Mouse (Mus musculus): ENCODE results near the gene Ruvbl2. TPM values are rescaled to one million over a fixed set of nuclear protein-coding genes. Genes with fewer than 3 reads are reported as not detected.

Gene Ruvbl2
- polyA plus RNA-seq, 1 experiment from 2014 or later = 115 TPM

GRCm38 (mm10) chr7:45476453-45476852, 38.6 kb upstream of the Ruvbl2 start:
- H3K27ac ChIP-seq (ENCODE audit: low read length) = no peak overlapping the region
- ATAC-seq (ENCODE audit: insufficient read depth, low FRiP score) = no peak

GRCm38 (mm10) chr7:45475291-45475969, 37.5 kb upstream of the Ruvbl2 start:
- ATAC-seq (ENCODE audit: insufficient read depth, low FRiP score) = peak; percentile 61
- 0 out of 2 replicates have a peak, but pooled peaks cover 2% of the 10 kb centered on the region for H3K4me1 ChIP-seq (ENCODE audit: control insufficient read depth, insufficient read depth, low read length)
- H3K36me3 ChIP-seq (ENCODE audit: control insufficient read depth, insufficient read depth, low read length) = no peaks in the 10 kb centered on the region
- no peaks in the 10 kb centered on the region for H3K9me3 ChIP-seq (replicated peaks; ENCODE audit: control insufficient read depth, low read length)
- peak overlapping the region; percentile 68 for H3K9ac ChIP-seq (ENCODE audit: low read length)
- H3K27me3 ChIP-seq (ENCODE audit: control insufficient read depth, insufficient read depth, low read length) = no peaks in the 10 kb centered on the region
- H3K4me2 ChIP-seq (ENCODE audit: low read depth, low read length) = peak overlapping the region; percentile 52
- H3K4me3 ChIP-seq (replicated peaks; ENCODE audit: low read length) = peak overlapping the region; percentile 33
- WGBS = 57% methylated on average over 16 of the region's 16 CpGs
- no peak overlapping the region for H3K27ac ChIP-seq (ENCODE audit: low read length)

More at GRCm38 (mm10) chr7:45476453-45476852, 38.6 kb upstream of the Ruvbl2 start:
- Histone ChIP-seq H3K4me2 (ENCODE audit: low read depth, low read length) (no peak overlapping the region), H3K36me3 (ENCODE audit: control insufficient read depth, insufficient read depth, low read length) (no peaks in the 10 kb centered on the region), H3K27me3 (ENCODE audit: control insufficient read depth, insufficient read depth, low read length) (no peaks in the 10 kb centered on the region), H3K4me3 (replicated peaks; ENCODE audit: low read length) (no peak overlapping the region), H3K9me3 (replicated peaks; ENCODE audit: control insufficient read depth, low read length) (no peaks in the 10 kb centered on the region), H3K9ac (ENCODE audit: low read length) (no peak overlapping the region), H3K4me1 (ENCODE audit: control insufficient read depth, insufficient read depth, low read length) (0 out of 2 replicates have a peak, but pooled peaks cover 2% of the 10 kb centered on the region)
- WGBS = 47% methylated on average over 1 of the region's 1 CpGs

DNA sequence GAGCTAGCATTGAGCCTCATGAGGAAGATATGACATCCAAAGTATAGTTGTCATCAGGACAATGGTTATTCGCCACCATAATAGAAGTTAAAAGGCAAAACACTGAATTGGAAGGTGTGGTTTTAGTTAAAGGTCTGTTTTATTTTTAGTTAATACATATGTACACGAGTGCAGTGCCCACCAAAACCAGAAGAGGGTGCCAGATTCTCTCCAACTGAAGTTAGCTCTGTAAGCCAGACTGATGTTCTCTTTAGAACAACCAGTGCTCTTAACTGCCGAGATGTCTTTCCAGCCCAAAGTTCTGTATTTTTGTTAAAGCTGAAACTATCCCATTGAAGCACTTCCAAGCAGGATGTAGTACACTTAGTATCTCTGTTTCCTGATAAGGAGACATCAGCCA, 33.0 kb upstream of the Ruvbl2 start:
- Histone ChIP-seq H3K4me2 (ENCODE audit: low read depth, low read length) (no peak overlapping the region), H3K27ac (ENCODE audit: low read length) (no peak overlapping the region), H3K4me1 (ENCODE audit: control insufficient read depth, insufficient read depth, low read length) (peaks cover 7% of the 10 kb centered on the region), H3K9ac (ENCODE audit: low read length) (no peak overlapping the region), H3K27me3 (ENCODE audit: control insufficient read depth, insufficient read depth, low read length) (no peaks in the 10 kb centered on the region), H3K36me3 (ENCODE audit: control insufficient read depth, insufficient read depth, low read length) (no peaks in the 10 kb centered on the region), H3K4me3 (replicated peaks; ENCODE audit: low read length) (no peak overlapping the region), H3K9me3 (replicated peaks; ENCODE audit: control insufficient read depth, low read length) (no peaks in the 10 kb centered on the region)
- WGBS = 6% methylated on average over 3 of the region's 3 CpGs
- no peak for ATAC-seq (ENCODE audit: insufficient read depth, low FRiP score)

DNA sequence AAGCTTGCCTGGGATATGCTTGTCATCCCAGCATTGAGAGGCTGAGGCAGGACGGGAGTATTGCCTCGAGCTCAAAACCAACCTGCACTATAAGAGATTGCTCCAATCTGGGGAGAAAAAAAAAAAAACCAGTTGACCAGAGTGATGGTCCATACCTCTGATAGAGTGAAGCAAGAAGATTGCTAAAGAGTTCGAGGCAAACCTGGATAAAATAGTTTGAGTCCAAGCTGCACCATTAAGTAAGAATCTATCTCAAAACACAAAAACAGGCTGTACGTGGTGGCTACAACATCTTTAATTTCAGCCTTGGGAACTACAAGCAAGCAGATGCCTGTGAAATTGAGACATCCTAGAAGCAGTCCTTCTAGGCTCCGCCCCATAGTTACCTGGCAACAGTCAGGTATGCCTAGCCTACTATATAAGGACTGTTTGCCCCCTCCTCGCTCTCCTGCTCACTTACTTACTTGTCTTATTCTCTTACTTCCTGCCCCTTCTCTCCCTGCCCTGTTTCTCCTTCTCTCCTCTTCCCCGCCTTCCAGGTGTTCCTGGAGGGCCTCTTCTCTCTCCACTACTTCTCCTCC, 29.3 kb upstream of the Ruvbl2 start:
- 30% methylated on average over 7 of the region's 7 CpGs for WGBS
- peaks cover 5% of the 10 kb centered on the region; the same call in 1 of the 2 replicates for H3K36me3 ChIP-seq (ENCODE audit: control insufficient read depth, insufficient read depth, low read length)
- H3K9ac ChIP-seq (ENCODE audit: low read length) = peak overlapping the region; percentile 46
- peak overlapping the region; percentile 82 for H3K4me3 ChIP-seq (replicated peaks; ENCODE audit: low read length)
- no peaks in the 10 kb centered on the region for H3K9me3 ChIP-seq (replicated peaks; ENCODE audit: control insufficient read depth, low read length)
- peak overlapping the region; percentile 86 for H3K4me2 ChIP-seq (ENCODE audit: low read depth, low read length)
- H3K27me3 ChIP-seq (ENCODE audit: control insufficient read depth, insufficient read depth, low read length) = no peaks in the 10 kb centered on the region
- peak; percentile 12; the same call in 1 of the 2 replicates for ATAC-seq (ENCODE audit: insufficient read depth, low FRiP score)
- peaks cover 9% of the 10 kb centered on the region for H3K4me1 ChIP-seq (ENCODE audit: control insufficient read depth, insufficient read depth, low read length)
- no peak overlapping the region for H3K27ac ChIP-seq (ENCODE audit: low read length)

DNA sequence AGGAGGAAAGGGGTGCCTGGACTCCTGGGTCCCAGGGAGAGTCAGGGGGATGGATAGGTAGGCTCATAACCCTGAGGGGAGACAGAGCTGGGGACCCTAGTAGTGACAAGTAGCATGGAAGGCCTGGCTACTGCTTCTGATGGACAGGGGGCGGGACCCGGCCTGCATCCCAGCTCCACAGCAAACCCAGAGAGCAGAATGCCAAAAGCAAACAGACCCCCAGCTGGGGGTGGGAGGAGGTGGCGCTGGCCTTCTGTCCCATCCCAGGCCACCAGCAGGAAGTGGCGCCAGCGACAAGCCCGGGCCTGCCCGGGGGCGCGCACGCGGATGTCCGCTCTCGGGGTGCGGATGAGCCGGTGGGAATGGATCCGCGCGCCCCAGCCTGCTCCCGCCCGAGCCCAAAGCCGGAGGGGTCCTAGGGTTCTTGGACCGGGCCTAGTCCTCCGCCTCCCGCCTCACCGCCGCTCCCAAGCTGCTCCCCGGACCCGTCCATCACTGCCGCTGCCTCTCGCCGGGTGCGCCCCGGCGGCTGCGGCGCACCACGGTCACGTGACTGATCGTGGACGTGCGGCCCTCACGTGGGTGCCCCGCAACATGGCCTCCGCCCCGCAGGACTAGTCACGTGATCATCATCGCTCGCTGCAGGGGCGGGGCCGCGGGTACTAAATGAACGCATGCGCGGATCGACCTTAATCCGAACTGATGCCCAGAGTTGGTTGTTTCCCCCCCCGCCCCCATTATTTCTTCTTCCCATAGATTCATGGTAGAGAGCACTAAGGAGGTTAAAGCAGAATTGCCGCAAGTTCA, 28.6 kb upstream of the Ruvbl2 start, which contains the start of gene Bax:
Gene Bax, minus strand, starts transcription at position 616 of the 807 bp plus-strand sequence.
- peak; percentile 82 for ATAC-seq (ENCODE audit: insufficient read depth, low FRiP score)
- Histone ChIP-seq H3K27me3 (ENCODE audit: control insufficient read depth, insufficient read depth, low read length) (no peaks in the 10 kb centered on the region), H3K36me3 (ENCODE audit: control insufficient read depth, insufficient read depth, low read length) (peaks cover 5% of the 10 kb centered on the region; the same call in 1 of the 2 replicates), H3K27ac (ENCODE audit: low read length) (peak within 1 kb of the TSS; percentile 4), H3K4me1 (ENCODE audit: control insufficient read depth, insufficient read depth, low read length) (peaks cover 14% of the 10 kb centered on the region), H3K4me3 (replicated peaks; ENCODE audit: low read length) (peak within 1 kb of the TSS; percentile 82), H3K9ac (ENCODE audit: low read length) (peak within 1 kb of the TSS; percentile 88), H3K4me2 (ENCODE audit: low read depth, low read length) (peak within 1 kb of the TSS; percentile 86), H3K9me3 (replicated peaks; ENCODE audit: control insufficient read depth, low read length) (no peaks in the 10 kb centered on the region)
- under 1% methylated on average over 57 of the region's 58 CpGs for WGBS

GRCm38 (mm10) chr7:45465549-45465948, 27.7 kb upstream of the Ruvbl2 start:
- Histone ChIP-seq H3K9ac (ENCODE audit: low read length) (peak overlapping the region; percentile 88; the same call in 1 of the 2 replicates), H3K27ac (ENCODE audit: low read length) (no peak overlapping the region), H3K4me1 (ENCODE audit: control insufficient read depth, insufficient read depth, low read length) (peaks cover 23% of the 10 kb centered on the region), H3K4me3 (replicated peaks; ENCODE audit: low read length) (peak overlapping the region; percentile 82), H3K36me3 (ENCODE audit: control insufficient read depth, insufficient read depth, low read length) (peaks cover 5% of the 10 kb centered on the region; the same call in 1 of the 2 replicates), H3K4me2 (ENCODE audit: low read depth, low read length) (peak overlapping the region; percentile 86), H3K27me3 (ENCODE audit: control insufficient read depth, insufficient read depth, low read length) (no peaks in the 10 kb centered on the region), H3K9me3 (replicated peaks; ENCODE audit: control insufficient read depth, low read length) (no peaks in the 10 kb centered on the region)
- 68% methylated on average over 9 of the region's 9 CpGs for WGBS
- no peak for ATAC-seq (ENCODE audit: insufficient read depth, low FRiP score)

DNA sequence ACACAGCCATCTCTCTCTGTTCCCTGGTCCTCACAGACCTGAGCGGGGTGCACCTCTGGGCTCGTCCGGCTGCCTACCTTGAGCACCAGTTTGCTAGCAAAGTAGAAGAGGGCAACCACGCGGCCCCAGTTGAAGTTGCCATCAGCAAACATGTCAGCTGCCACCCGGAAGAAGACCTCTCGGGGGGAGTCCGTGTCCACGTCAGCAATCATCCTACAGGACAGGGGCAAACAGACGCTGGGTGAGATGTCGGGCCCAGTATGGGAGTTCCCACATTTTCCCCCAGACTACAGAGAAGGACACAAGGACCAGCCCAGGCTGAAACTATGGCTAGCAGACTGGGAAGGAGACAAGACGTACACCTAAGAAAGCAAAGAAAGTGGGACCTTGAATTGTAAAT, 27.2 kb upstream of the Ruvbl2 start:
- Histone ChIP-seq H3K27me3 (ENCODE audit: control insufficient read depth, insufficient read depth, low read length) (no peaks in the 10 kb centered on the region), H3K4me1 (ENCODE audit: control insufficient read depth, insufficient read depth, low read length) (peaks cover 27% of the 10 kb centered on the region), H3K4me2 (ENCODE audit: low read depth, low read length) (no peak overlapping the region), H3K36me3 (ENCODE audit: control insufficient read depth, insufficient read depth, low read length) (peaks cover 5% of the 10 kb centered on the region; the same call in 1 of the 2 replicates), H3K27ac (ENCODE audit: low read length) (no peak overlapping the region), H3K9ac (ENCODE audit: low read length) (no peak overlapping the region), H3K4me3 (replicated peaks; ENCODE audit: low read length) (no peak overlapping the region), H3K9me3 (replicated peaks; ENCODE audit: control insufficient read depth, low read length) (no peaks in the 10 kb centered on the region)
- ATAC-seq (ENCODE audit: insufficient read depth, low FRiP score) = no peak
- 91% methylated on average over 12 of the region's 12 CpGs for WGBS

DNA sequence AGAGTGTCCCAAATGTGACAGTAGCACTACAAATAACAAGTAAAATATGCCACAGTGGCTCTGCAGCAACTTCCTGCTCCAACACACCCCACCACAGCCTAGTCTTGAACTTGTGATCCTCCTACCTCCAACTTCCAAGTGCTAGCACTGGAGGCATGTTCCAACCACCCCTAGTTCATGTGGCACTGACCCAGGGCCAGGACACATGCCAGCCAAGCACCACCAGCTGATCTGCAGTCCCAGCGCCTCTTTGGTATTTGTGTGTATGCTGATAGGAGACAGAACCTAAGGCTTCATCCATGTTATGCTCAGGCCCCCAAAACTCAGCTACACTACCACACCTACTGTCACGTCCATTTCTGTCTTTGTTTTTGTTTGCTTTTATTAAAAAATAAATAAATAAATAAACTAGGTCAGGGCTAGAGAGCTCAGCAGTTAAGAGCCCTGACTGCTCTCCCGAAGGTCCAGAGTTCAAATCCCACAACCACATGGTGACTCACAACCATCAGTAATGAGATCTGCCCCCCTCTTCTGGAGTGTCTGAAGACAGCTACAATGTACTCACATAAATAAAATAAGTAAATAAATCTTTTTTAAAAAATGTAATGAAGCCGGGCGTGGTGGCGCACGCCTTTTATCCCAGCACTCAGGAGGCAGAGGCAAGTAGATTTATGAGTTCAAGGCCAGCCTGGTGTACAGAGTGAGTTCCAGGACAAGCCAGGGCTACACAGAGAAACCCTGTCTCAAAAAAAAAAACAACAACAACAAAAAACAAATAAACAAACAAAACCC, 26.3 kb upstream of the Ruvbl2 start:
- peaks cover 5% of the 10 kb centered on the region; the same call in 1 of the 2 replicates for H3K36me3 ChIP-seq (ENCODE audit: control insufficient read depth, insufficient read depth, low read length)
- H3K4me2 ChIP-seq (ENCODE audit: low read depth, low read length) = no peak overlapping the region
- H3K4me1 ChIP-seq (ENCODE audit: control insufficient read depth, insufficient read depth, low read length) = peaks cover 29% of the 10 kb centered on the region
- ATAC-seq (ENCODE audit: insufficient read depth, low FRiP score) = no peak
- no peaks in the 10 kb centered on the region for H3K9me3 ChIP-seq (replicated peaks; ENCODE audit: control insufficient read depth, low read length)
- no peaks in the 10 kb centered on the region for H3K27me3 ChIP-seq (ENCODE audit: control insufficient read depth, insufficient read depth, low read length)
- WGBS = 92% methylated on average over 7 of the region's 7 CpGs
- no peak overlapping the region for H3K9ac ChIP-seq (ENCODE audit: low read length)
- no peak overlapping the region for H3K27ac ChIP-seq (ENCODE audit: low read length)
- no peak overlapping the region for H3K4me3 ChIP-seq (replicated peaks; ENCODE audit: low read length)

Data from stomach, embryonic 16.5 days (tissue).